Mouse (Mus musculus) spleen, adult 12 weeks (tissue): Measurements from ENCODE around the gene Tlr5.

Experiments
- DNase-seq: peaks from one replicate; pipeline ENCODE4 v3.0.0; 2022; ENCODE audit warnings: low spot score

The Tlr5 gene

DNA sequence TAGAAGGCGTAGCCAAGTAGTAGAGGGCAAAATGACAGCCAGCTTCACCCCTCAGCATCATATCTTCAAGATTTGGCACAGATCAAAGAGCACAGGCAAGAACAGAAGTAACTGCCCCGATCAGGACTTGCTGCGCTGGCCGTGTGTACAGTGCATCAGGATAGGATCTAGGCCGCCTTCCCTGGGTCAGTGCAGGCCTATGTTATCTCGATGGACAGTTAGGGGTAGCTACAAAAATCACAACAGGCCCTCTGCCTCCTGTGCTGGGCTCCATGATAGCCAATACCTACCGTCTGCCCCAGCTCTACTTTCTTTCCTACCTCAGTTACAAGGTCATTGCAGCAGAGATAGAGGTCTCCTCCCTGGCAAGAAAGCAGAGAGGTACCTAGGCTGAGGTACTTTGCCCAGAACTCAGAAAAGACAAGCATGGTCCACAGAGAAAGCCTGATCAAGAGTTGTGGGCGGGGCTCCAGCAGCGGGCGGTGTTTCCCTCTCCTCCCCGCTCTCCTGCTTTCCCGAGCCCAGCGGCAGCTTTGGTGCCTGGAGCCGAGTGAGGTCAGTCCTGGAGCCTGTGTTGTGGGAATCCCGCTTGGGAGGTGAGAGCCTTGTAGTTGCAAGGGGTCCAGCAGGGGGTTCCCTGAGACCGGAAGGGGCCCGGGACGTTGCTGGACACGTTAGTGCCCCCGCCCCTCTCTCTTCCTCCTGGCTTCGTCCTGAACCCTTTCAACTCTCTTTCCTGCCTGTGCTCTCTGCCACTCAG is at the start of gene Tlr5:
Tlr5 (plus strand) TSS at position 502 of the 760 bp plus-strand sequence.
- DNase-seq: no peak

GRCm38 (mm10) chr1:182905669-182906068 is 48.9 kb upstream of the Tlr5 start:
- DNase-seq: no peak

- DNase-seq: no peak
Observed at GRCm38 (mm10) chr1:182908050-182909036, 46.2 kb upstream of the Tlr5 start.

- DNase-seq: no peak
Observed at GRCm38 (mm10) chr1:182909066-182909465, 45.5 kb upstream of the Tlr5 start.

GRCm38 (mm10) chr1:182909596-182909995 is 45.0 kb upstream of the Tlr5 start:
- no peak for DNase-seq

GRCm38 (mm10) chr1:182912591-182912990 is 42.0 kb upstream of the Tlr5 start:
- no peak for DNase-seq

DNA sequence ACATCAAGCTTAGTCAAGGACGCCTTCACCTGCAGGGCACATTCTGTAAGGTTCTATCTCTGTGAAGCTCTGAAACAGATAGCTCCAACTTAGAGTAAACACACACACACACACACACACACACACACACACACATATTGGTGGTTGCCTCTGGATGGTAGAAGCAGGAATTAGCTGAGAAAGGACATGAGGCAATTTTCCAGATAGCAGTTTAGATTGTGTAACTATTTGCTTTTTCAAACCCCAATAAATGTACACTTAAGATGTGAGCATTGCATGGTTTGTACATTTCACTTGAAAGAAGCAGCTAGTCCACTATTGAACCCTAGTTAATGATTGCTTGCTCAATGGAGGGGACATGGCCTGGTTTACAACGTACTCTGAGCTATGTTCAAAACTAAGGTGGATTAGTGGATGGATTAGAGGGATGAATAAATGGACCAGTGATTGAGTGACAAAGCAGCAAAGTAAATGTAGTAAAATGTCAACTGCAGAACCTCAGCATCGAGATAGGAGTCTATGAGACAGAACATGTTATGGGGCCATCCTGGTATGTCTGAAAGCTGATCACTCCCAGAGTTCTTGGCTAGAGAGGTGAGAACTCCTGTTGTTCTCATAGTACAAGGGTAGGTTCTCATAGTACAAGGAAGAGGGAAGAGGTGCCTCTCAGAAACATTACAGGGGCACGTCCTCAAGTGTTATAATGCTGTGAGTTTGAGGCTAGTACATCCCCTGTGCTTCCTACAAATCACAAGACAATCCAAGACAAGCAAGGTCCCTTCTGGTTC is 40.3 kb upstream of the Tlr5 start:
- DNase-seq: no peak

DNA sequence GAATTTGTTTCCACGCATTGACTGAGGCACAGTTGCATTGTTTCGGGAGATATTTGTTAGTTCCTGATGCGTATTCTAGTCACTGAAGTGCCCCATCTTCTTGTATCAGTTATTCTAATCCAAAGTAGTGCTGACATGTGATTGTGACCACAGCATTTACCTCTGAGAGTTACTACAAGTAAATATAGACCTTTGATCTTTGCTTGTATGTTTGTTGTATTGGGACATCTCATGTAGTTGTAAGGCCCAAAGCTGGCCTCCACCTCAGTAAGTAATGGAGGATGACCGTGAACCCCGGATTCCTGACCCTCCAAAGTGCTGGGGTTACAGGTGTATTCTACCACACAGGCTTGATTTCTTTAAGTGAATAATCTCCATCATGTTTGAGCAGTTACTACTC is 38.4 kb upstream of the Tlr5 start:
- DNase-seq: no peak

GRCm38 (mm10) chr1:182918718-182919346 is 35.8 kb upstream of the Tlr5 start:
- DNase-seq: no peak

DNA sequence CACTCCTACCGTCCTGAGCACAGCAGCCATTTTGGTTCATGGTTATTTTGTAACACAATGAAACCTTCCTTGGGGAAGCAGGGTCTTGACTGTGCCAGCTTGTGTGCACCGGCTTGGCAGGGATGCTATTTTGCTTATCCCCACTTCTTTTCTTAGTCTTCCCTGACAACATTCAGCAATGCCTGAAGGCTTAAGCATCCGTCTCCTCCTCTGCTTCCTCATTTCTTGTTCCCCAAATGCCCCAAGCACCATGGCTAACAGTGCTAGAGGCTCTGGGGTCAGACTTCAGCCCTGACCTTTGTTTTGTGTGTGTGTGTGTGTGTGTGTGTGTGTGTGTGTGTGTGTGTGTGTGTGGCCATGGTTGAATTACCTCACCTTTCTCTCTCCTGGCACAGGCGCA is 31.8 kb upstream of the Tlr5 start:
- no peak for DNase-seq

DNA sequence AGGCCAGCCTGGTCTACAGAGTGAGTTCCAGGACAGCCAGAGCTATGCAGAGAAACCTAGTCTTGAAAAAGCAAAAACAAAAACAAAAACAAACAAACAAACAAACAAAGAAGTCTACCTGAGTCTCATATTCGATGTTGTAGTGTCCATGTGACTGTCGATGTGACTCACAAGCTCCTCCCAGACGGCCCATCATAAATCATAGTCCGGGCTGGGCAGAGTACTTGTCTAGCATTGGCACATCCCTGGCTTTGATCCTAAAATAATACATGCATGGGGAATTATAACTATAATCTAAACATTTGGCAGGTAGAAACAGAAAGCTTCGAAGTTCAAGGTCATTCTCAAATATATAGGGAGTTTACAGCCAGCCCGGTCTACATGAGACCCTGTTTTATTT is 28.1 kb upstream of the Tlr5 start:
- DNase-seq: no peak

GRCm38 (mm10) chr1:182927878-182928851 is 26.4 kb upstream of the Tlr5 start:
- no peak for DNase-seq

GRCm38 (mm10) chr1:182935469-182935868 is 19.1 kb upstream of the Tlr5 start:
- no peak for DNase-seq

DNA sequence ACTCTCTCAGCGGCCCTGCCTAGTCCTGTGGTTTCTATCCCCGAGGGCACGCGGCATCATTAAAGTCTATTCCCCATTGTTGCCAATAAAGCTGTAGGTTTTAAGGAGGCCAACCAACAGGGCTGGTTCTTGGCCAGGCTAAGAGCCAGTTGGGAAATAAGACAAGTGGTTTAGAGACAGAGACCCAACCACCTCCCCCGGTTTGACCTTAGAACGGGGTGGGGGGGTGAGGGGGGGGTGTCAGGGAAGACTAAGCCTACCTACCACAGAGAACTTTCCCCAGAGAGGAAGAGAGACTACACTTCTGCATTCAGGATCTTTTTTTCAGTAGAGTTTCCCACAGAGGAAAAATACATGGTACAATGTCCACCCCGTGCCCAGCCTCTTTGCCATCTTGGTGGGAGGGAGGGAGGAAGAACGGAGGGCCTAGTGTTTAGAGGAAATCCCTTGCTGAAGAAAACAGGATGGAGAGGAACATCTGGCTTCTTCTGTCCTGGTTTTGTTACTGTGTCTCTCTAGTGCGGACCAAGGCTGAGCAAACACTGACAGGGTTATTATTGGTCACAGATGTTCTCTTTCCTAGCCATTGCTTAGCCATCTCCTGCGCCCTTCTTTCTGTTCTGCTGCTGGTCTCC is 17.0 kb upstream of the Tlr5 start:
- no peak for DNase-seq

DNA sequence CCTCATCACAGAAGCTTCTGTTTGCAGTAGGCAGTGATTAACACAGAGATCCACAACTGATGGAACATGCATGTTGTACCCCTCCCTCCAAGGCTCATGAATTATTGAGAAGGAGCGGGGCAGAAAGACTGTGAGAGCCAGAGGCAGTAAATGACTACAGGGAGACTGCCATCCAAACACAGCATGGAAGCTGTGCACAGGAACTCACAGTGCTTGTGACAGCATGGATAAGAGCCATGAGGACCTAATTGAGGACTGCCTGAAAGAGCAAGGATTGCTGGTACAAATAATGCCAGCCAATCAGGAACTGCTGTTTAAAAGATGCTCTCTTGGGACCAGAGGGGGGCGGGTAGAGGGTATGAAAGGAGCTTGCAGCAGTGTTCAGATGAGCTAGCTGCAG is 12.7 kb upstream of the Tlr5 start:
- DNase-seq: no peak

GRCm38 (mm10) chr1:182943911-182944310 is 10.7 kb upstream of the Tlr5 start:
- DNase-seq: no peak

- no peak for DNase-seq
Observed at GRCm38 (mm10) chr1:182944638-182945037, 9.9 kb upstream of the Tlr5 start.

DNA sequence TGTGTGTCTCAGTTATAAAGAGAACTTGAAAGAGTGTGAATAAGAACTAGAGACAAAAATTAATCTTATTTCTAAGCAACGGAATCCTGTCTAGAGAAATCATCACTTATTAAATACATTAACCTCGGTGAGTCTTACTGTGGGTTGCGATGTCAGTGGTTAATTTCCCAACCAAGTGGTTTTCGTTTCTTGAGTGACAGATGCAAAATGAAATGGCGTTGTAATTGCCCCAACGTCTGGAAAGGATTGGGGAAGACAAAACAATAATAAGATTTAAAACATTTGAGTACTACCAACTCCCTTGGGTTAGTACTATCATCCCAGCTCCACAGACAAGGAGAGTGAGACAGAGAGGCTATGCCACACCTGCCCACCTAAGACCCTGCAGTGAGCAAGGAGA is 9.0 kb upstream of the Tlr5 start:
- DNase-seq: no peak

DNA sequence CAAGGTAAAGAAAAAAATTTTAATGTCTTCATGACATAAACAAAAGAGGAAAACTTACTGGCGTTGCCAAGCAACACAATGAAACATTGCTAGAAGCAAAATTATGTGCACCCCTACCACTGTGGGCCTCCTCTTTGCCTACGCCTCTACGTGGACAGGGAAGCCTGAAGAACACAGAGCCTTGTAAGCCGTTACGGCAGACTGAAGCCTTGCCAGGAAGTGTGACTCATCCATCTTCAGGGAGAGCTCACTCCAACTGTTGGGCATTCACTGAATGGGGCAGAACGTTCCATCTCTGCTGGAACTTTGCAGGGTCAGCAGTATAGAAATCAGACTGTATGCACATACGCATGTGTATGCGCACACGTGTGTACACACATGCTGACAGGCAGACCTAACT is 3.3 kb upstream of the Tlr5 start:
- DNase-seq: no peak

GRCm38 (mm10) chr1:182953165-182953564 is 1.4 kb upstream of the Tlr5 start:
- no peak for DNase-seq
